Mouse (Mus musculus) CH12.LX (cell line): Measurements from ENCODE around the gene Tspan5. TPM values are rescaled to one million over a fixed set of nuclear protein-coding genes. Genes with fewer than 3 reads are reported as not detected.

Source experiments
- DNase-seq: peaks from one replicate; pipeline ENCODE4 v3.0.0-alpha.2; 2013; ENCODE audit errors: extremely low read depth
- H3K27ac ChIP-seq: 2 replicates; pipeline ENCODE4 v1.5.1; 2012; ENCODE audit warnings: low read depth, mild to moderate bottlenecking, control low read depth, moderate library complexity; ENCODE audit not compliant: insufficient read depth
- H3K27me3 ChIP-seq: replicated peaks from 2 replicates; pipeline ENCODE3; 2012; ENCODE audit warnings: inconsistent platforms
- H3K36me3 ChIP-seq, 2 experiments: replicated peaks in 1 of 2; 2 replicates each; pipeline versions ENCODE3 to v1.6.1; 2012; ENCODE audit warnings: inconsistent platforms in 1 of 2, low read length in 1 of 2, mild to moderate bottlenecking in 1 of 2, mixed read lengths in 1 of 2, moderate library complexity in 1 of 2; ENCODE audit not compliant: control insufficient read depth in 1 of 2, insufficient read depth in 1 of 2
- H3K4me1 ChIP-seq, 2 experiments: 2 replicates each; pipeline ENCODE4 v1.6.1; 2012; ENCODE audit warnings: inconsistent platforms in 1 of 2, moderate library complexity in 1 of 2; ENCODE audit not compliant: insufficient read depth in 2 of 2, control insufficient read depth in 1 of 2
- H3K4me2 ChIP-seq: 2 replicates; pipeline ENCODE4 v1.6.1; 2012; ENCODE audit warnings: low read depth, mild to moderate bottlenecking, control low read depth; ENCODE audit not compliant: poor library complexity, insufficient read depth, severe bottlenecking
- H3K4me3 ChIP-seq, 3 experiments: fragments of 150-350 bp in 1 of 3; sonication (generic) in 1 of 3; replicated peaks in 1 of 3; 2 replicates each; pipeline versions ENCODE3 to v1.5.1; 2011 to 2012; ENCODE audit warnings: low read depth in 2 of 3, low read length in 2 of 3, mild to moderate bottlenecking in 2 of 3, moderate library complexity in 2 of 3, control low read depth in 1 of 3, improper control_type of control experiment in 1 of 3, inconsistent platforms in 1 of 3, mixed read lengths in 1 of 3; ENCODE audit not compliant: poor library complexity in 1 of 3
- H3K79me2 ChIP-seq: replicated peaks from 2 replicates; pipeline ENCODE4 v1.6.1; 2012; ENCODE audit warnings: mild to moderate bottlenecking, moderate library complexity; ENCODE audit not compliant: control insufficient read depth, poor library complexity, insufficient read depth, severe bottlenecking; ENCODE audit errors: extremely low read depth
- H3K9ac ChIP-seq: 2 replicates; pipeline ENCODE4 v1.6.1; 2012; ENCODE audit warnings: low read depth, mild to moderate bottlenecking, control low read depth, moderate library complexity; ENCODE audit not compliant: insufficient read depth
- H3K9me3 ChIP-seq: replicated peaks from 2 replicates; pipeline ENCODE3; 2012; ENCODE audit warnings: low read length, inconsistent platforms, mixed read lengths
- BHLHE40 ChIP-seq: IDR thresholded peaks from 2 replicates; pipeline ENCODE4 v1.6.1; 2011; ENCODE audit warnings: mild to moderate bottlenecking, low read depth, low read length, improper control_type of control experiment
- ETS1 ChIP-seq: conservative IDR thresholded peaks from 2 replicates; pipeline ENCODE4 v1.6.1; 2012; ENCODE audit warnings: low read depth, mild to moderate bottlenecking, inconsistent platforms, low read length, improper control_type of control experiment, moderate library complexity
- GABPA ChIP-seq: IDR thresholded peaks from 2 replicates; pipeline ENCODE4 v1.6.1; 2012; ENCODE audit warnings: low read depth, low read length, improper control_type of control experiment, inconsistent platforms; ENCODE audit not compliant: insufficient replicate concordance
- JUN ChIP-seq: IDR thresholded peaks from 2 replicates; pipeline ENCODE4 v1.6.1; 2011; ENCODE audit warnings: low read depth, mild to moderate bottlenecking, low read length, improper control_type of control experiment, moderate library complexity; ENCODE audit not compliant: insufficient read depth
- PAX5 ChIP-seq: IDR thresholded peaks from 2 replicates; pipeline ENCODE4 v1.6.1; 2012; ENCODE audit warnings: low read length, inconsistent platforms, mixed read lengths
- RAD21 ChIP-seq: IDR thresholded peaks from 2 replicates; pipeline ENCODE4 v1.6.1; 2011; ENCODE audit warnings: low read depth, mild to moderate bottlenecking, low read length, improper control_type of control experiment, moderate library complexity
- TCF12 ChIP-seq: IDR thresholded peaks from 2 replicates; pipeline ENCODE4 v1.6.1; 2014; ENCODE audit warnings: low read depth, mild to moderate bottlenecking, inconsistent platforms, low read length, improper control_type of control experiment
- UBTF ChIP-seq: IDR thresholded peaks from 2 replicates; pipeline ENCODE4 v1.6.1; 2012; ENCODE audit warnings: low read depth, mild to moderate bottlenecking, inconsistent platforms, low read length, improper control_type of control experiment, moderate library complexity
- dilution Hi-C: fragments of 300-500 bp; cut with MboI; formaldehyde crosslinking; loops from 2 replicates; pipeline ENCODE4 v1.14.3; 2020; ENCODE audit warnings: low sequenced_read_pairs; ENCODE audit not compliant: extremely low pct_unique_long_range_greater_than_20kb, extremely low pct_ligation_motif_present
- in situ Hi-C: fragments of 300-500 bp; cut with MboI; formaldehyde crosslinking; loops from 3 replicates; pipeline ENCODE4 v1.14.3; 2019; ENCODE audit warnings: low sequenced_read_pairs, low pct_ligation_motif_present, low pct_unique_long_range_greater_than_20kb, mixed read lengths
- polyA plus RNA-seq: library from polyadenylated mRNA; unstranded; fragments of >175 nt; gene quantifications from 2 replicates; pipeline ENCODE4 v1.2.1, GENCODE M21; 2012; ENCODE audit warnings: low read depth; ENCODE audit not compliant: insufficient read length
- total RNA-seq, 2 experiments: library from RNA; depleted of rRNA; stranded (reverse); fragments of 300-350 nt in 1 of 2; fragments of >200 nt in 1 of 2; gene quantifications; 2 replicates each; pipeline ENCODE4 v1.2.3; 2012 to 2014

Tspan5 gene
- total and polyA plus RNA-seq, 3 experiments, result 17.2 to 43.1 (median 25.9) TPM

- H3K79me2 ChIP-seq, result no peaks in the 10 kb centered on the region
- no peak overlapping the region for H3K9ac ChIP-seq
- in situ Hi-C loops (no loop called here), dilution Hi-C loops (no loop called here)
- H3K4me1 ChIP-seq, result peaks cover 23 to 69% of the 10 kb centered on the region in 2 experiments
- H3K27me3 ChIP-seq, result no peaks in the 10 kb centered on the region
- no peak overlapping the region for H3K4me3 ChIP-seq
- no peak overlapping the region for H3K27ac ChIP-seq
- DNase-seq, result no peak
- H3K9me3 ChIP-seq, result no peaks in the 10 kb centered on the region
- H3K36me3 ChIP-seq, result peaks cover 0 to 19% of the 10 kb centered on the region in 2 experiments
- no peak overlapping the region for H3K4me2 ChIP-seq
- TF ChIP-seq TCF12 (no peak), JUN (no peak), RAD21 (no peak)
Measured at GRCm38 (mm10) chr3:138857805-138858546, 116.0 kb downstream of the Tspan5 start.

- H3K27me3 ChIP-seq, result no peaks in the 10 kb centered on the region
- peaks cover 24 to 68% of the 10 kb centered on the region in 2 experiments for H3K4me1 ChIP-seq
- peaks cover 0 to 19% of the 10 kb centered on the region in 2 experiments for H3K36me3 ChIP-seq
- TF ChIP-seq BHLHE40 (peak; percentile 45; the same call in 1 of the 2 replicates), UBTF (no peak)
- TF ChIP-seq, all 38 proteins: peak for 1
- no peak overlapping the region for H3K9ac ChIP-seq
- no peak overlapping the region for H3K4me3 ChIP-seq
- dilution Hi-C loops (no loop called here), in situ Hi-C loops (no loop called here)
- DNase-seq, result no peak
- no peak overlapping the region for H3K27ac ChIP-seq
- no peaks in the 10 kb centered on the region for H3K9me3 ChIP-seq
- no peak overlapping the region for H3K4me2 ChIP-seq
- H3K79me2 ChIP-seq, result no peaks in the 10 kb centered on the region
Measured at GRCm38 (mm10) chr3:138858649-138859048, 116.7 kb downstream of the Tspan5 start.

- no peak overlapping the region for H3K4me3 ChIP-seq
Measured at GRCm38 (mm10) chr3:138859166-138859565, 117.2 kb downstream of the Tspan5 start.

More at GRCm38 (mm10) chr3:138859166-138859565, 117.2 kb downstream of the Tspan5 start:
- Histone ChIP-seq H3K4me1 (peaks cover 21 to 68% of the 10 kb centered on the region in 2 experiments), H3K4me2 (no peak overlapping the region), H3K27me3 (no peaks in the 10 kb centered on the region), H3K79me2 (no peaks in the 10 kb centered on the region), H3K36me3 (peaks cover 0 to 19% of the 10 kb centered on the region in 2 experiments), H3K9ac (no peak overlapping the region), H3K9me3 (no peaks in the 10 kb centered on the region), H3K27ac (no peak overlapping the region)
- TF ChIP-seq GABPA (no peak), ETS1 (no peak), PAX5 (no peak)
- in situ Hi-C loops, result no loop called here
- dilution Hi-C loops, result no loop called here
- no peak for DNase-seq
